Mouse (Mus musculus): Measurements from ENCODE around the gene Lins1.

DNA sequence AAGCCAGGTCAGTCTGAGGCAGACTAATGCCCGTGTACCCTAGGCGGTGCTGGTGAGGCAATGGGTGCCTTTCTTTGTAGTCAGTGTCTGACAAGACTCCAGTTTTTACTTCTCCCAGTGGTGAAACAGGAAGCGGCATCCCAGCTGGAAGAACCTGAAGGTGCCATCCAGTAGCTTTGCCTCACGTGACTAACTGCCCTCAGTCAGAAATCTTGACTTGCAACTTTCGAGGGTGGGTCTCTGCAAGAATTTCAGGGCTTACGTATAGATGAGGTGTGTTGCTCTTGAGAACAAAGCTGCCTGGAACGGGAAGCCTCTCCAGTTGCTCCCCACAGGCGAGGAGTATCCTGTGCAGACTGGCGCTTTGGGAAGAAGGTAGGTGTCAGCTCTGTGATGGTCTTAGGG lies 53.7 kb downstream of the Lins1 start, which contains the start of gene Cers3:
- TF ChIP-seq CTCF (conservative IDR thresholded peaks at IDR 0.05; ENCODE audit: low read length) (no peak), NANOG (IDR thresholded peaks at IDR 0.05; ENCODE audit: borderline replicate concordance, low read length) (no peak)

Measured in E14TG2a.4 (cell line).